Mouse (Mus musculus): ENCODE data around the gene Gm49721. TPM values are rescaled to one million over a fixed set of nuclear protein-coding genes. Genes with fewer than 3 reads are reported as not detected.
"Not testable (repeated sequence)": the region's sequence is repeated elsewhere in the genome, so short reads cannot be mapped to it uniquely, and the experiment has no call there.

The Gm49721 gene
- polyA plus RNA-seq, 2 experiments, result 0.11 to 0.39 TPM

GRCm38 (mm10) chr17:6970334-6970733 is 8.4 kb upstream of the Gm49721 start, which contains the start of gene Rnaset2b:
Gene Rnaset2b, plus strand, starts transcription at chr17:6970634.
- H3K4me1 ChIP-seq (ENCODE audit: control insufficient read depth, insufficient read depth, low read length); H3K27me3 ChIP-seq (ENCODE audit: control insufficient read depth, insufficient read depth, low read length); H3K9me3 ChIP-seq (ENCODE audit: control insufficient read depth, low read length); H3K27ac ChIP-seq (replicated peaks; ENCODE audit: low read depth, low read length); H3K9ac ChIP-seq (ENCODE audit: low read depth, low read length, severe bottlenecking); H3K4me2 ChIP-seq (replicated peaks; ENCODE audit: low read depth, low read length, severe bottlenecking); ATAC-seq (ENCODE audit: low FRiP score, low read depth); DNase-seq (ENCODE audit: low spot score); H3K36me3 ChIP-seq (ENCODE audit: control insufficient read depth, insufficient read depth, low read length); H3K4me3 ChIP-seq (replicated peaks; ENCODE audit: low read length): not testable (repeated sequence)
- no CpG with 5 or more reads among the region's 8 CpGs for WGBS

- H3K9ac ChIP-seq (ENCODE audit: low read depth, low read length, severe bottlenecking); H3K27me3 ChIP-seq (ENCODE audit: control insufficient read depth, insufficient read depth, low read length); H3K9me3 ChIP-seq (ENCODE audit: control insufficient read depth, low read length); H3K36me3 ChIP-seq (ENCODE audit: control insufficient read depth, insufficient read depth, low read length); H3K27ac ChIP-seq (replicated peaks; ENCODE audit: low read depth, low read length); ATAC-seq (ENCODE audit: low FRiP score, low read depth); H3K4me1 ChIP-seq (ENCODE audit: control insufficient read depth, insufficient read depth, low read length); DNase-seq (ENCODE audit: low spot score); H3K4me3 ChIP-seq (replicated peaks; ENCODE audit: low read length); H3K4me2 ChIP-seq (replicated peaks; ENCODE audit: low read depth, low read length, severe bottlenecking): not testable (repeated sequence)
- WGBS, result 73% methylated on average over 7 of the region's 8 CpGs
Observed at GRCm38 (mm10) chr17:6971238-6971637, 7.5 kb upstream of the Gm49721 start.

- not testable (repeated sequence) for H3K4me3 ChIP-seq (replicated peaks; ENCODE audit: low read length); ATAC-seq (ENCODE audit: low FRiP score, low read depth); H3K4me2 ChIP-seq (replicated peaks; ENCODE audit: low read depth, low read length, severe bottlenecking); H3K36me3 ChIP-seq (ENCODE audit: control insufficient read depth, insufficient read depth, low read length); H3K9me3 ChIP-seq (ENCODE audit: control insufficient read depth, low read length); H3K27ac ChIP-seq (replicated peaks; ENCODE audit: low read depth, low read length); H3K4me1 ChIP-seq (ENCODE audit: control insufficient read depth, insufficient read depth, low read length); H3K27me3 ChIP-seq (ENCODE audit: control insufficient read depth, insufficient read depth, low read length); H3K9ac ChIP-seq (ENCODE audit: low read depth, low read length, severe bottlenecking)
- whole genome bisulfite sequencing, result 43% methylated on average over 4 of the region's 4 CpGs
- DNase-seq (ENCODE audit: low spot score), result peak; percentile 2
Observed at GRCm38 (mm10) chr17:6972836-6973396, 5.8 kb upstream of the Gm49721 start.

- not testable (repeated sequence) for H3K9ac ChIP-seq (ENCODE audit: low read depth, low read length, severe bottlenecking); DNase-seq (ENCODE audit: low spot score); H3K9me3 ChIP-seq (ENCODE audit: control insufficient read depth, low read length); H3K4me3 ChIP-seq (replicated peaks; ENCODE audit: low read length); H3K4me2 ChIP-seq (replicated peaks; ENCODE audit: low read depth, low read length, severe bottlenecking); H3K27ac ChIP-seq (replicated peaks; ENCODE audit: low read depth, low read length); ATAC-seq (ENCODE audit: low FRiP score, low read depth); H3K4me1 ChIP-seq (ENCODE audit: control insufficient read depth, insufficient read depth, low read length); H3K27me3 ChIP-seq (ENCODE audit: control insufficient read depth, insufficient read depth, low read length); H3K36me3 ChIP-seq (ENCODE audit: control insufficient read depth, insufficient read depth, low read length)
- WGBS, result 55% methylated on average over 2 of the region's 3 CpGs
Observed at GRCm38 (mm10) chr17:6974985-6975384, 3.7 kb upstream of the Gm49721 start.

- WGBS, result 11% methylated on average over 4 of the region's 5 CpGs
- Histone ChIP-seq H3K4me3 (replicated peaks; ENCODE audit: low read length) (peak overlapping the region; percentile 46), H3K4me2 (replicated peaks; ENCODE audit: low read depth, low read length, severe bottlenecking) (peak overlapping the region; percentile 49), H3K9ac (ENCODE audit: low read depth, low read length, severe bottlenecking) (peak overlapping the region; percentile 62; the same call in 1 of the 2 replicates)
- DNase-seq (ENCODE audit: low spot score); H3K36me3 ChIP-seq (ENCODE audit: control insufficient read depth, insufficient read depth, low read length); H3K27ac ChIP-seq (replicated peaks; ENCODE audit: low read depth, low read length); ATAC-seq (ENCODE audit: low FRiP score, low read depth); H3K4me1 ChIP-seq (ENCODE audit: control insufficient read depth, insufficient read depth, low read length); H3K9me3 ChIP-seq (ENCODE audit: control insufficient read depth, low read length); H3K27me3 ChIP-seq (ENCODE audit: control insufficient read depth, insufficient read depth, low read length): not testable (repeated sequence)
Observed at GRCm38 (mm10) chr17:6979380-6979779, 676 bp downstream of the Gm49721 start.

- not testable (repeated sequence) for H3K4me3 ChIP-seq (replicated peaks; ENCODE audit: low read length); H3K4me2 ChIP-seq (replicated peaks; ENCODE audit: low read depth, low read length, severe bottlenecking); H3K9me3 ChIP-seq (ENCODE audit: control insufficient read depth, low read length); H3K9ac ChIP-seq (ENCODE audit: low read depth, low read length, severe bottlenecking); H3K36me3 ChIP-seq (ENCODE audit: control insufficient read depth, insufficient read depth, low read length); H3K27me3 ChIP-seq (ENCODE audit: control insufficient read depth, insufficient read depth, low read length); H3K4me1 ChIP-seq (ENCODE audit: control insufficient read depth, insufficient read depth, low read length); DNase-seq (ENCODE audit: low spot score); ATAC-seq (ENCODE audit: low FRiP score, low read depth); H3K27ac ChIP-seq (replicated peaks; ENCODE audit: low read depth, low read length)
- 80% methylated on average over 5 of the region's 8 CpGs for WGBS
Observed at GRCm38 (mm10) chr17:6980144-6980543, 1.4 kb downstream of the Gm49721 start.

- DNase-seq (ENCODE audit: low spot score); H3K27ac ChIP-seq (replicated peaks; ENCODE audit: low read depth, low read length); H3K4me3 ChIP-seq (replicated peaks; ENCODE audit: low read length); H3K4me2 ChIP-seq (replicated peaks; ENCODE audit: low read depth, low read length, severe bottlenecking); H3K27me3 ChIP-seq (ENCODE audit: control insufficient read depth, insufficient read depth, low read length); H3K9ac ChIP-seq (ENCODE audit: low read depth, low read length, severe bottlenecking); H3K9me3 ChIP-seq (ENCODE audit: control insufficient read depth, low read length); H3K4me1 ChIP-seq (ENCODE audit: control insufficient read depth, insufficient read depth, low read length); H3K36me3 ChIP-seq (ENCODE audit: control insufficient read depth, insufficient read depth, low read length); ATAC-seq (ENCODE audit: low FRiP score, low read depth): not testable (repeated sequence)
- 92% methylated on average over 1 of the region's 1 CpGs for WGBS
Observed at GRCm38 (mm10) chr17:6986118-6986517, 7.4 kb downstream of the Gm49721 start.

GRCm38 (mm10) chr17:6995504-6995903 is 16.8 kb downstream of the Gm49721 start:
- H3K4me3 ChIP-seq (replicated peaks; ENCODE audit: low read length); H3K9ac ChIP-seq (ENCODE audit: low read depth, low read length, severe bottlenecking); H3K4me2 ChIP-seq (replicated peaks; ENCODE audit: low read depth, low read length, severe bottlenecking); H3K36me3 ChIP-seq (ENCODE audit: control insufficient read depth, insufficient read depth, low read length); H3K9me3 ChIP-seq (ENCODE audit: control insufficient read depth, low read length); H3K27me3 ChIP-seq (ENCODE audit: control insufficient read depth, insufficient read depth, low read length); DNase-seq (ENCODE audit: low spot score); H3K4me1 ChIP-seq (ENCODE audit: control insufficient read depth, insufficient read depth, low read length); ATAC-seq (ENCODE audit: low FRiP score, low read depth); H3K27ac ChIP-seq (replicated peaks; ENCODE audit: low read depth, low read length): not testable (repeated sequence)
- WGBS, result no CpG with 5 or more reads among the region's 6 CpGs

Measured in limb, embryonic 14.5 days (tissue).